Mouse (Mus musculus): ENCODE results near the gene Map3k6.

GRCm38 (mm10) chr4:133285299-133285698 lies 44.7 kb downstream of the Map3k6 start:
- TF ChIP-seq POLR2A (IDR thresholded peaks at IDR 0.05; ENCODE audit: control insufficient read depth, low read depth, low read length) (no peak), CTCF (IDR thresholded peaks at IDR 0.05; ENCODE audit: control insufficient read depth, insufficient read depth, insufficient replicate concordance, low read depth, low read length) (no peak)

Data from testis, adult 2 months (tissue).